Mouse (Mus musculus) frontal cortex, adult (tissue): ENCODE measurements at regions not wholly inside any gene's neighbourhood (a gene's known extent, or its start where the extent isn't known, plus 50 kb on each side); places are given as distances from the start of the nearest gene placed in this dataset.
A peak's percentile ranks its signal among the peaks of the same experiment; 100 is the strongest.

Experiments used
- ATAC-seq: cut with Nextera tagmentation; 2 replicates; pipeline ENCODE4 v1.9.2; 2017; ENCODE audit warnings: mild to moderate bottlenecking, moderate library complexity, mixed read lengths; ENCODE audit not compliant: low TSS enrichment

GRCm38 (mm10) chr12:26144616-26145015 lies 270.4 kb downstream of the Rnf144a start:
- no peak for ATAC-seq

- no peak for ATAC-seq
Measured at GRCm38 (mm10) chr12:26143411-26143810, 271.6 kb downstream of the Rnf144a start.

GRCm38 (mm10) chr12:26130811-26131210 lies 284.2 kb downstream of the Rnf144a start:
- ATAC-seq, result peak; percentile 77

GRCm38 (mm10) chr12:26130011-26130410 lies 285.0 kb downstream of the Rnf144a start:
- peak; percentile 50; the same call in 1 of the 2 replicates for ATAC-seq

GRCm38 (mm10) chr12:26129511-26129910 lies 285.5 kb downstream of the Rnf144a start:
- no peak for ATAC-seq

GRCm38 (mm10) chr12:26128851-26129250 lies 286.2 kb downstream of the Rnf144a start:
- ATAC-seq, result no peak

- ATAC-seq, result no peak
Measured at GRCm38 (mm10) chr12:26126260-26126659, 288.8 kb downstream of the Rnf144a start.

GRCm38 (mm10) chr12:26124211-26124610 lies 290.8 kb downstream of the Rnf144a start:
- no peak for ATAC-seq

GRCm38 (mm10) chr12:26115339-26115912 lies 299.6 kb downstream of the Rnf144a start:
- peak; percentile 47 for ATAC-seq

- ATAC-seq, result peak; percentile 50
Measured at GRCm38 (mm10) chr12:26112166-26113019, 302.7 kb downstream of the Rnf144a start.

- ATAC-seq, result no peak
Measured at GRCm38 (mm10) chr12:26109866-26110265, 305.2 kb downstream of the Rnf144a start.

GRCm38 (mm10) chr12:26104372-26104771 lies 310.7 kb downstream of the Rnf144a start:
- ATAC-seq, result no peak

GRCm38 (mm10) chr12:26102384-26102783 lies 312.7 kb downstream of the Rnf144a start:
- ATAC-seq, result peak; percentile 53

GRCm38 (mm10) chr12:26100140-26100539 lies 314.9 kb downstream of the Rnf144a start:
- no peak for ATAC-seq

- ATAC-seq, result peak; percentile 76
Measured at GRCm38 (mm10) chr12:26099176-26099575, 315.9 kb downstream of the Rnf144a start.

GRCm38 (mm10) chr12:26092311-26092710 lies 322.7 kb downstream of the Rnf144a start:
- ATAC-seq, result peak; percentile 80

GRCm38 (mm10) chr12:26091865-26092264 lies 323.2 kb downstream of the Rnf144a start:
- peak; percentile 47 for ATAC-seq

- no peak; the same call in 1 of the 2 replicates for ATAC-seq
Measured at GRCm38 (mm10) chr12:26088389-26088788, 326.7 kb downstream of the Rnf144a start.

GRCm38 (mm10) chr12:26086923-26087322 lies 328.1 kb downstream of the Rnf144a start:
- ATAC-seq, result peak; percentile 38

- ATAC-seq, result peak; percentile 32; the same call in 1 of the 2 replicates
Measured at GRCm38 (mm10) chr12:26086414-26086813, 328.6 kb downstream of the Rnf144a start.

- ATAC-seq, result peak; percentile 41
Measured at GRCm38 (mm10) chr12:26079061-26079625, 335.9 kb downstream of the Rnf144a start.

GRCm38 (mm10) chr12:26075638-26076254 lies 339.3 kb downstream of the Rnf144a start:
- no peak for ATAC-seq
